Mouse (Mus musculus): Measurements from ENCODE around the gene Lsr. TPM values are rescaled to one million over a fixed set of nuclear protein-coding genes. Genes with fewer than 3 reads are reported as not detected.
"Not testable (repeated sequence)": the region's sequence is repeated elsewhere in the genome, so short reads cannot be mapped to it uniquely, and the experiment has no call there.

Gene Lsr
- polyA plus RNA-seq, 1 experiment from 2014 or later, result 21.7 TPM

DNA sequence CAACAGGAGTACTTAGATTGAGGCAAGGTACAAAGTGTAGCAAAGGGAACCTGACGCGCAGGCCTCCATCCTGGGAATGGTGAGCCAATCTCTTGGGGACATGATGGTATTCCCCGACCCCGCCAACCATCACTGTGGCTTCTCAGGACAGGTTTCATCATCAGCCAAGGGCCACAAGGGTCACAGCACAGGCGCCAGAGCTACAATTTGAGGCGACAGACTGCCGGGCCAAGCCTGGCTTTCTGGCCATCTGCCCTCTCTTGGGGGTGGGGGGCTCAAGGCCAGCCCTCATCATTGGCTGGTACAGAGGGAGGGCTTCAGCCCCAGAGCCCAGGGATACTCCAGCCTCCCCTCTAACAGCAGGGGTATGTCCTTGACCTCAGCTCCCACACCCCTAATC lies 27.8 kb downstream of the Lsr start:
- peaks cover 13% of the 10 kb centered on the region; the same call in 1 of the 2 replicates for H3K36me3 ChIP-seq (replicated peaks)
- H3K27ac ChIP-seq; H3K4me2 ChIP-seq; H3K9ac ChIP-seq; ATAC-seq (replicated peaks); H3K4me1 ChIP-seq; H3K4me3 ChIP-seq; H3K27me3 ChIP-seq (replicated peaks); H3K9me3 ChIP-seq: not testable (repeated sequence)
- 98% methylated on average over 7 of the region's 7 CpGs for WGBS

DNA sequence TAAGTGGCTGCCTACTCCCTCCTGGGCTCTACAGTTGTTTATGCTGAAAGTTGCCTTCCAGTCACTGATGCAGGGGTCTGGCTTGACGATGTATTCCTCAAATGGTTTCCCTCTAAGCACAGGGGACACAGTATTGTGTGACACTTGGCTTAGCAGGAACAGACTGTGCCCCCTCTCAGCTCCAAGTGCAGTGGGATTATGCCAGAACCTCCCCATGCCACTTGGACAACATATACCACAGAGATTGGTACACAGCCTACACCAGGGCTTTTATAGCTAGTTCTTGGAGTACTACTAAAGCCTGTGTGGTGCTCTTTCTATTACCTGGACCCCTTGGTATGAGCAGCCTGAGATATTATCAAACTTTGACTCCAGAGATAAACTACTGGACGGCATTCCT lies 28.6 kb downstream of the Lsr start:
- H3K36me3 ChIP-seq (replicated peaks), result peaks cover 10% of the 10 kb centered on the region; the same call in 1 of the 2 replicates

DNA sequence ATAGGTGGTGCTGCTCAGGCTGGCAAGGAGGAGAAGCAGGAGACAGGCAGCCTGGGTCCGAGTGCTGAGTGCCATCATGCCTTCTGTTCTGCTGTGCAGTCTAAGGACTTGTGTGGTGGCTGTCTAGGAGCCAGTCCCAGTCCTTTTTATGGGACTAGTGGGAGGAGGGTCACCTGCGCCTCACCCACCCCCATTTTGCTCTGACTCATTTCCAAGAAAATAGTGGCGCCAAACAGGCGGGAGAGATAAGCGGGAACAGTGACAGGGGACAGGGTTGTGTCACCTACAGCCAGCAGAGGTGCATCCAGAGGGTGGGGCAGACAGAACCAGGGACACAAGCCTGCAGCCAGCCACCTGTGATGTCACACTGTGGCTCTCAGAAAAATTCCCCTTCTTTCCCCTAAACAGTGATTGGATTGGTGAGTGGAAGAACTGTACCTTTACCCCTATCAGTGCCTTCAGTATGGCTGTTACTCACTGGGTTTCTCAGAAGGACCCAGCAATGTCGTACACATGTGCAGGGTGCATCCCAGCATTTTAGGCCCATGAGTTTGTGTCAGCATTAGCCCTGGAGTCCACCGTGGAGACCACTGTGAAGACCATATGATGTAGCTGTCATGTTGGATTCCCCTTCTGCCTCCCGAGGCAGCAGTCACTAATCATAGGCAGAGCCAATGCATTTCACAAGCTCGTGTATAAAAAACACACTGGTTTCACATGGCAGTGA lies 29.2 kb downstream of the Lsr start, which contains the start of gene Hamp:
TSS of gene Hamp (minus strand) at position 124 of the 727 bp plus-strand sequence.
- WGBS, result 75% methylated on average over 9 of the region's 9 CpGs
- no peak; the same call in 1 of the 2 replicates for ATAC-seq (replicated peaks)
- no peak within 1 kb of the TSS for H3K4me2 ChIP-seq
- H3K27ac ChIP-seq, result no peak within 1 kb of the TSS
- no peaks in the 10 kb centered on the region for H3K4me1 ChIP-seq
- H3K4me3 ChIP-seq, result no peak within 1 kb of the TSS
- H3K27me3 ChIP-seq (replicated peaks), result no peaks in the 10 kb centered on the region
- H3K36me3 ChIP-seq (replicated peaks), result peaks cover 4% of the 10 kb centered on the region; the same call in 1 of the 2 replicates
- no peaks in the 10 kb centered on the region for H3K9me3 ChIP-seq
- H3K9ac ChIP-seq, result no peak within 1 kb of the TSS

More for the DNA sequence above, 28.6 kb downstream of the Lsr start:
- not testable (repeated sequence) for H3K27ac ChIP-seq; H3K4me3 ChIP-seq; ATAC-seq (replicated peaks); H3K4me2 ChIP-seq; H3K9ac ChIP-seq; H3K4me1 ChIP-seq; H3K27me3 ChIP-seq (replicated peaks); H3K9me3 ChIP-seq
- WGBS, result 88% methylated on average over 2 of the region's 2 CpGs

DNA sequence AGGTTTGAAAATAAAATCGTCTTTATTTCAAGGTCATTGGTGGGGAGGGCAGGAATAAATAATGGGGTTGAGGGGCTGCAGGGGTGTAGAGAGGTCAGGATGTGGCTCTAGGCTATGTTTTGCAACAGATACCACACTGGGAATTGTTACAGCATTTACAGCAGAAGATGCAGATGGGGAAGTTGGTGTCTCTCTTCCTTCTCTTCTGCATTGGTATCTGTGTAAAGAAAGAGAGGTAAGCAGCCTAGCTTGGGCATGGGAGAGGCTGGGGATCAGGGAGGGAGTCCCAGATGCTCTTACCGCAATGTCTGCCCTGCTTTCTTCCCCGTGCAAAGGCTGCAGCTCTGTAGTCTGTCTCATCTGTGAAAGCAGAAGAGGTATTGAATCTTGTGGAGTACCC lies 30.9 kb downstream of the Lsr start:
- H3K9me3 ChIP-seq; H3K27me3 ChIP-seq (replicated peaks); H3K4me2 ChIP-seq; H3K4me1 ChIP-seq; ATAC-seq (replicated peaks); H3K36me3 ChIP-seq (replicated peaks); H3K27ac ChIP-seq; H3K9ac ChIP-seq; H3K4me3 ChIP-seq: not testable (repeated sequence)
- 52% methylated on average over 3 of the region's 3 CpGs for WGBS

DNA sequence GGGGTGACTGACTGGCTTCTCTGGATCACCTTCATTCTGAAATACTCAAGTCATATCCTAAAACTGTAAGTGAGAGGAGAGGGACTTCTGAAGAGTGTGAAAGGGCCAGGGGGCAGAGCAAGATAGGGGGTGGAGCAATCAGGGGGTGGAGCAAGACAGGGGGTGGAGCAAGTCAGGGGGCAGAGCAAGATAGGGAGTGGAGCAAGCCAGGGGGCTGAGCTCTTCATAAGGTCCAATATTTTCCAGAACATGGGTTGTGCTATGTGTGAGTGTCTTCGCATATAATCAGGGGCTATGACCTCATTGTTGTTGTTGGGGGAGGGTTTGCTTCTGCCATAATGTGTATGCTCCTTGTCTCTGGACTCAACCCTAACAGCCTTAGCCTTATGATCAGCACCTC lies 33.2 kb downstream of the Lsr start:
- WGBS, result 94% methylated on average over 1 of the region's 1 CpGs
- H3K27ac ChIP-seq; H3K4me1 ChIP-seq; H3K4me3 ChIP-seq; ATAC-seq (replicated peaks); H3K4me2 ChIP-seq; H3K36me3 ChIP-seq (replicated peaks); H3K9ac ChIP-seq; H3K27me3 ChIP-seq (replicated peaks); H3K9me3 ChIP-seq: not testable (repeated sequence)

DNA sequence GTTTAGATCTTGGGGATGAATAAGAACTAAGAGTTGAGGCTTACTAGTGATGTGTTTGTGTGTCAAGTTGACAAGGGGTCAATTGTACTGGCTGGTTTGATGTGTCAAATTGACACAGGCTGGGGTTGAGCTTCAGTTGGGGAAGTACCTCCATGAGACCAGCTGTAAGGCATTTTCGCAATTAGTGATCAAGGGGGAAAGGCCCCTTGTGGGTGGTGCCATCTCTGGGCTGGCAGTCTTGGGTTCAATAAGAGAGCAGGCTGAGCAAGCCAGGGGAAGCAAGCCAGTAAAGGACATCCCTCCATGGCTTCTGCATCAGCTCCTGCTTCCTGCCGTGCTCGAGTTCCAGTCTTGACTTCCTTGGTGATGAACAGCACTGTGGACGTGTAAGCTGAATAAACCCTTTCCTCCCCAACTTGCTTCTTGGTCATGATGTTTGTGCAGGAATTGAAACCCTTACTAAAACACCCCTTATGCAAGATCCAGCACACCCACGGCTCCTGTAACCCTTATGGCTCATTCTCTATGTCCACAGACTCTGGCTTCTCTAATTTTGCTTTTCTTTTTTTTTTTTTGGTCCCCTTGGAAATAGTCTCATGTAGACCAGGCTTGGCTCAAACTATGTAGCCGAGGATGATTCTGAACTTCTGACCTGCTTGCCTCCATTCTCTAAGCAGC lies 37.7 kb downstream of the Lsr start:
- H3K36me3 ChIP-seq (replicated peaks); H3K4me2 ChIP-seq; H3K27me3 ChIP-seq (replicated peaks); H3K27ac ChIP-seq; H3K9me3 ChIP-seq; H3K4me1 ChIP-seq; H3K9ac ChIP-seq; H3K4me3 ChIP-seq; ATAC-seq (replicated peaks): not testable (repeated sequence)
- WGBS, result 80% methylated on average over 6 of the region's 6 CpGs

DNA sequence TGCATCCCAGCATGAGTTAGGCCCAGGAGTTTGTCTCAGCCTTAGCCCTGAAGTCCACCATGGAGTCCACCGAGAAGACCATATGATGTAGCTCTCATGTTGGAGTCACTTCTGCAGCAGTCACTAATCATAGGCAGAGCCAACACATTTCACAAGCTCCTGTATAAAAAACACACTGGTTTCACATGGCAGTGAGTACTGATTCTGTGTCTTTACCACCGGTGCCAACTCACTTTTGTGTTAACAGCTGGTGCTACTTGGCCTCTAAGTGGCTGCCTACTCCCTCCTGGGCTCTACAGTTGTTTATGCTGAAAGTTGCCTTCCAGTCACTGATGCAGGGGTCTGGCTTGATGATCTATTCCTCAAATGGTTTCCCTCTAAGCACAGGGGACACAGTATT lies 48.7 kb downstream of the Lsr start, which contains the start of gene Hamp2:
TSS of gene Hamp2 (minus strand) at position 101 of the 400 bp plus-strand sequence.
- H3K4me2 ChIP-seq, result not testable (repeated sequence)
- WGBS, result 74% methylated on average over 2 of the region's 2 CpGs

DNA sequence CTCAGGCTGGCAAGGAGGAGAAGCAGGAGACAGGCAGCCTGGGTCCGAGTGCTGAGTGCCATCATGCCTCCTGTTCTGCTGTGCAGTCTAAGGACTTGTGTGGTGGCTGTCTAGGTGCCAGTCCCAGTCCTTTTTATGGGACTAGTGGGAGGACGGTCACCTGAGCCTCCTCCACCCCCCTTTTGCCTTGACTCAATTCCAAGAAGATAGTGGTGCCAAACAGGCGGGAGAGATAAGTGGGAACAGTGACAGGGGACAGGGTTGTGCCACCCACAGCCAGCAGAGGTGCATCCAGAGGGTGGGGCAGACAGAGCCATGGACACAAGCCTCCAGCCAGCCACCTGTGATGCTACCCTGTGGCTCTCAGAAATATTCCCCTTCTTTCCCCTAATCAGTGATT lies 49.2 kb downstream of the Lsr start:
- Histone ChIP-seq H3K27ac (no peak overlapping the region), H3K4me3 (no peak overlapping the region), H3K9me3 (no peaks in the 10 kb centered on the region), H3K4me1 (no peaks in the 10 kb centered on the region), H3K4me2 (no peak overlapping the region), H3K36me3 (replicated peaks) (no peaks in the 10 kb centered on the region), H3K9ac (no peak overlapping the region), H3K27me3 (replicated peaks) (no peaks in the 10 kb centered on the region)
- WGBS, result 58% methylated on average over 3 of the region's 3 CpGs
- no peak for ATAC-seq (replicated peaks)

More for the DNA sequence above, 48.7 kb downstream of the Lsr start, which contains the start of gene Hamp2:
- ATAC-seq (replicated peaks); H3K9me3 ChIP-seq; H3K27me3 ChIP-seq (replicated peaks); H3K27ac ChIP-seq; H3K36me3 ChIP-seq (replicated peaks); H3K4me3 ChIP-seq; H3K9ac ChIP-seq; H3K4me1 ChIP-seq: not testable (repeated sequence)

DNA sequence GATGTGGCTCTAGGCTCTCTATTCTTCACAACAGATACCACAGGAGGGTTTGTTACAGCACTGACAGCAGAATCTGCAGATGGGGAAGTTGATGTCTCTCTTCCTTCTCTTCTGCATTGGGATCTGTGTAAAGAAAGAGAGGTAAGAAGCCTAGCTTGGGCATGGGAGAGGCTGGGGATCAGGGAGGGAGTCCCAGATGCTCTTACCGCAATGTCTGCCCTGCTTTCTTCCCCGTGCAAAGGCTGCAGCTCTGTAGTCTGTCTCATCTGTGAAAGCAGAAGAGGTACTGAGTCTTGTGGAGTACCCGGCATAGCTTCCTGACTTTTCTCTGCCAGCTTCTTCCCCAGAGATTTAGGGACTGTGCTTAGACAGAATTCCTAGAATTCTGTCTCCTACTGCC lies 50.8 kb downstream of the Lsr start:
- WGBS, result 56% methylated on average over 3 of the region's 3 CpGs
- H3K36me3 ChIP-seq (replicated peaks); H3K9me3 ChIP-seq; ATAC-seq (replicated peaks); H3K9ac ChIP-seq; H3K4me1 ChIP-seq; H3K27ac ChIP-seq; H3K4me3 ChIP-seq; H3K27me3 ChIP-seq (replicated peaks); H3K4me2 ChIP-seq: not testable (repeated sequence)

DNA sequence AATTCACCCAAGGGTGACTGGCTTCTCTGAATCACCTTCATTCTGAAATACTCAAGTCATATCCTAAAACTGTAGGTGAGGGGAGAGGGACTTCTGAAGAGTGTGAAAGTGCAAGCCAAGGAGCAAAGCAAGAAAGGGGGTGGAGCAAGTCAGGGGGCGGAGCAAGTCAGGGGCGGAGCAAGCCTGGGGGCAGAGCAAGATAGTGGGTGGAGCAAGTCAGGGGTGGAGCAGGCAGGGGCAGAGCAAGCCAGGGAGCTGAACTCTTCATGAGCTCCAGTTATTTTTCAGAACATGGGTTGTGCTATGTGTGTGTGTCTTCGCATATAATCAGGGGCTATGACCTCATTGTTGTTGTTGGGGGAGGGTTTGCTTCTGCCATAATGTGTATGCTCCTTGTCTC lies 53.0 kb downstream of the Lsr start:
- ATAC-seq (replicated peaks), result no peak
- Histone ChIP-seq H3K27me3 (replicated peaks) (no peaks in the 10 kb centered on the region), H3K4me3 (no peak overlapping the region), H3K9ac (no peak overlapping the region), H3K4me2 (no peak overlapping the region), H3K4me1 (no peaks in the 10 kb centered on the region; the same call in 1 of the 2 replicates), H3K9me3 (no peaks in the 10 kb centered on the region), H3K36me3 (replicated peaks) (no peaks in the 10 kb centered on the region), H3K27ac (no peak overlapping the region)
- WGBS, result 77% methylated on average over 3 of the region's 3 CpGs

DNA sequence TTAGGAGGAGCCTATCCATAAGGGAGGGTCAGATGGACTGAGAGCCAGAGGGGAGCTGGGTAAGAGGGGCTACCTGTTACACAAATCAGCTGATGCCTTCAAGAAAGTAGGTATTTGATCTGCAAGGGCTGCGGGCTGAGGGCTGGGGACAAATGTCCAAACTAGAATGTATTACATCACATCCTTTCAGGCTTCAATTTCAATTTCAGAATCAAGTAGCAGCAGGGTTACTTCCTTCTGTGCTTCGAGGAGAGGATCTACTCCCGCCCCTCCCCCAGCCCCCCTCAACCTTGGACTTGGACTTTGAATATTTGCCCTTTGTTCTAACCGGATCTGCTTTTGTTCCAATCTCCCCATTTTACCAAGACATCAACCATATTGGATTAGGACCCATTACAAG lies 56.0 kb downstream of the Lsr start:
- no peak for ATAC-seq (replicated peaks)
- H3K4me1 ChIP-seq, result no peaks in the 10 kb centered on the region; the same call in 1 of the 2 replicates
- no peak overlapping the region for H3K27ac ChIP-seq
- 53% methylated on average over 4 of the region's 4 CpGs for WGBS
- no peaks in the 10 kb centered on the region for H3K36me3 ChIP-seq (replicated peaks)
- H3K9ac ChIP-seq, result no peak overlapping the region
- no peak overlapping the region for H3K4me3 ChIP-seq
- H3K4me2 ChIP-seq, result no peak overlapping the region
- no peaks in the 10 kb centered on the region for H3K9me3 ChIP-seq
- no peaks in the 10 kb centered on the region for H3K27me3 ChIP-seq (replicated peaks)

DNA sequence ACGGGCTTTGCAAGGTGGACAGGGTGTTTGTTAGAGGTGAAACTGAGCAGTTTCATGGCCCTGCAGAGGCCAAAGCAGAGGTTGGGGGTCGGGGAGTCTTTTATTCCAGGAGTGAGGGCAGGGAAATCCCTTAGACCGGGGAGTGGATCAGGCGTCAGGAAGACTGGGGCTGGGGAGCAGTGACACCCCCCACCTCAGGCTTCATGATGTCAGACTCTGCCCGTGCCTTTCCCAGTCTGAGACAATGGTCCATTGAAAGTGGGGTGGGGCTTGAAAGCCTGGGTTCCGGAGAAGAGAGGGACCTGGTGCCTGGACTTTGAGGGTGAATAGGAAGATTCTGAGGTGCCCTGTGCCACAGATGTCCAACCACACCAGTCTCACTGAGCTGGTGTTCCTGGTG lies 56.6 kb downstream of the Lsr start:
- Histone ChIP-seq H3K4me1 (no peaks in the 10 kb centered on the region; the same call in 1 of the 2 replicates), H3K27me3 (replicated peaks) (no peaks in the 10 kb centered on the region)

DNA sequence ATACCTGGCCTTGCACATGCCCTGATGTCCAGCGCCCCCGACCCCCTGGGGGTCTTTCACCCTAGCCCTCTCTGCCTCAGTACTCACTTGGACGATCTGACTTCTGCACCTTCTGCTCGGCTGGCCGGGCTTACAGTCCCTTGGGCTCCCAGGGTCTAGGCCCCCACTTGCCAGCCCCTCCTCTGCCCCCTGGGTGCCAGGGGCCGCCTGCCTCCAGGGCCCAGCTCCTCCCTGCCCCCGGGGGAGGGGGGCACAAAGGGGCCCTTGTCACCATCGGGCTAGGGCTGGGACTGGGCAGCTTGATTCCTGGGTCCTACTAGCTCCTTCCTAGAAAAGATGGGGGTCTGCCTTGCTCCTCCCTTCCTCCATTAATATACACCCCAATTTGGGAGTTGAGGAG lies 58.5 kb downstream of the Lsr start, which contains the start of gene Mag:
TSS of gene Mag (minus strand) at position 142 of the 400 bp plus-strand sequence.
- WGBS, result 76% methylated on average over 8 of the region's 8 CpGs
- no peak within 1 kb of the TSS for H3K4me2 ChIP-seq
- ATAC-seq (replicated peaks), result no peak

More for the DNA sequence above, 56.6 kb downstream of the Lsr start:
- H3K27ac ChIP-seq, result no peak overlapping the region
- H3K9me3 ChIP-seq, result no peaks in the 10 kb centered on the region
- no peak overlapping the region for H3K4me3 ChIP-seq
- H3K9ac ChIP-seq, result no peak overlapping the region
- no peaks in the 10 kb centered on the region for H3K36me3 ChIP-seq (replicated peaks)
- no peak overlapping the region for H3K4me2 ChIP-seq
- WGBS, result 26% methylated on average over 6 of the region's 6 CpGs
- ATAC-seq (replicated peaks), result no peak

More for the DNA sequence above, 58.5 kb downstream of the Lsr start, which contains the start of gene Mag:
- no peaks in the 10 kb centered on the region; the same call in 1 of the 2 replicates for H3K4me1 ChIP-seq
- H3K9ac ChIP-seq, result no peak within 1 kb of the TSS
- H3K36me3 ChIP-seq (replicated peaks), result no peaks in the 10 kb centered on the region
- H3K27ac ChIP-seq, result no peak within 1 kb of the TSS
- no peaks in the 10 kb centered on the region for H3K27me3 ChIP-seq (replicated peaks)
- H3K9me3 ChIP-seq, result no peaks in the 10 kb centered on the region
- H3K4me3 ChIP-seq, result no peak within 1 kb of the TSS
